Mouse (Mus musculus): ENCODE data around the gene Upk3a. TPM values are rescaled to one million over a fixed set of nuclear protein-coding genes. Genes with fewer than 3 reads are reported as not detected.

The Upk3a gene
- polyA plus RNA-seq, 1 experiment from 2014 or later: not detected

DNA sequence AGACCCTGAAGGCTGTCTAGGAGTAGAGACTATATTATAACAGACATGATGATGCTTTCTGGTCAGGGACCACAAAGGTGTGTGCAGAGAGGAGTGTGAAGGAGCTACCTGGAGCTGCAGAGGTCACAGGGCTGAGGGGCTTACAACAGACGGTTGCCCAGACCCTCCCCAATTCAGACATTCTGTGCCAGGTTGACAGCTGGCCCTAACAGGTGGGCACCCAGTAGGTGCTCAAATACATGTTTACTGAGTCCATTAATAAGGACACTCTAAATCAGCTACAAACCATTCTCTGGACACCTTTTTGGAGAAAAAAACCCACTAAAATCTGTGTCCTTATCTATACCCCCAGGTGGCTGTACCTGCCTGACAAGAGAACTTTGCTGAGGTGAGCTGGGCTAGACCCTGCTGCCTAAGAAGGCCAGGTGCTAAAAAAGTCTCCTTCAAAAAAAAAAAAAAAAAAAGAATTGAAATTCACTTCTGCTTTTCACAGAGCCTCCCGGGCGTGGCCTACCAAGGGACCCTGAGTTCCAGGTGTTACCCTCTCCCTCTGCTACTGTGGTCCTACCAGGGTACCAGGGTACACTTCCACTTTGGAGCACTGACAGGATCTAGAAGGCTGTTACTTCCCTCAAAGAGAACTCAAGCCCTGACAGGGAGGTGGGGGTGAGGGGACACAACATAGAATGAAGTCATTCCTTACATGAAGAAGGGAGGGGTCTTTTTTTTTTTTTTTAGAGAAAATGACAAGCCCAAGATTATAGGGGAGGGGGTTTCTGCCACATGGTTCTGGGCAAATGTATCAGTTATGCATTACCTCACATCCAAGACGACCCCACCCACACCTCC lies 30.5 kb upstream of the Upk3a start:
- TF ChIP-seq CTCF (IDR thresholded peaks at IDR 0.05): no peak
- DNase-seq (ENCODE audit: low read depth, low spot score): no peak
- ATAC-seq: no peak
- H3K27me3 ChIP-seq: no peaks in the 10 kb centered on the region
- in situ Hi-C loops (cut with MboI; ENCODE audit: low pct_unique_long_range_greater_than_20kb): no loop called here
- ChIA-PET POLR2A (interaction anchor here (0.7 to 1.3 kb wide), 4 partner anchors 8 to 84 kb away, joined by 3 to 4 read pairs (median 3); partner anchors contain the start of gene Nup50), CTCF (interaction anchor here (1.3 to 1.5 kb wide), 2 partner anchors 25 to 61 kb away, joined by 3 read pairs; no protein-coding TSS in a partner anchor)

DNA sequence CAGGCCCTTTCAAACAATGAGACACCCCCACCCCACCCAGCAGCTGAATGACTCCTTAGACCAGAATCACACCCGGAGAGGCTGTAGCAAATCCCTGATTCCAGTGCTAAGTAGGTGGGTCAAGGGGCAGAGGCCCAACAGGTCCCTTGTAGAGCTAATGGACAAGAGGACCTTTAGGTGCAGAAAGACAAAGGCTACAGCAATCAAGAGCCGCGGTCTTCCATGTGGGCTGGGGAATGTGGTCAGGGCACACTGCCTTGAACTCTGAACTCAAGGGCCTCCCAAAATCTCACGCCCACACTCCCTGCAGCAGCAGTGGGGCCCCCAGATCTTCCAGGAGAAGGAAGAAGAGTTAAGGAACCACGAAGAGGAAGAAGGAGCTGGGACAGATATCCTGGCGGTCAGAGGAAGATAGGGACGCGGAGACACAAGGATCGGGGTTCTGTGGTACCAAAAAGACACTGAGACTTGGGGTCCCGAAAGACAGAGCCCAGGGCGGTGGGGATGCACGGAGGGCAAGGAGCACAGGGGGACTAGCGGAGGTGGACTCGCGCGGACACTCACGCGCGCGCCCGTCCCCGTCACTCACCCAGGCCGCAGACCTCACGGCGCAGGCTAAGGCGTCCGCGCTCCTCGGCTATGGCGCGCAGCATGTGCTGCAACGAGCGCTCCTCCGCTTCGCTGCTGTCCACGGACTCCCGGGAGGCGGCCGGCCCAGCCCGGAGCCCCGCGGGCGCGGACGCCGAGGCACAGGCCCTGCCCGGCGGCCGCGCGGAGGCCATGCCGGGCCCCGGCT lies 29.7 kb upstream of the Upk3a start:
- no peaks in the 10 kb centered on the region for H3K27me3 ChIP-seq
- ChIA-PET CTCF (interaction anchor here (1.4 to 1.5 kb wide), 2 partner anchors 62 to 184 kb away, joined by 3 read pairs; no protein-coding TSS in a partner anchor), POLR2A (interaction anchor here (1.0 to 1.3 kb wide), 2 partner anchors 9 to 64 kb away, joined by 3 read pairs; partner anchors contain the start of gene Nup50)
- peak; percentile 20 for ATAC-seq
- in situ Hi-C loops (cut with MboI; ENCODE audit: low pct_unique_long_range_greater_than_20kb): no loop called here
- no peak for DNase-seq (ENCODE audit: low read depth, low spot score)
- no peak for TF ChIP-seq CTCF (IDR thresholded peaks at IDR 0.05)

DNA sequence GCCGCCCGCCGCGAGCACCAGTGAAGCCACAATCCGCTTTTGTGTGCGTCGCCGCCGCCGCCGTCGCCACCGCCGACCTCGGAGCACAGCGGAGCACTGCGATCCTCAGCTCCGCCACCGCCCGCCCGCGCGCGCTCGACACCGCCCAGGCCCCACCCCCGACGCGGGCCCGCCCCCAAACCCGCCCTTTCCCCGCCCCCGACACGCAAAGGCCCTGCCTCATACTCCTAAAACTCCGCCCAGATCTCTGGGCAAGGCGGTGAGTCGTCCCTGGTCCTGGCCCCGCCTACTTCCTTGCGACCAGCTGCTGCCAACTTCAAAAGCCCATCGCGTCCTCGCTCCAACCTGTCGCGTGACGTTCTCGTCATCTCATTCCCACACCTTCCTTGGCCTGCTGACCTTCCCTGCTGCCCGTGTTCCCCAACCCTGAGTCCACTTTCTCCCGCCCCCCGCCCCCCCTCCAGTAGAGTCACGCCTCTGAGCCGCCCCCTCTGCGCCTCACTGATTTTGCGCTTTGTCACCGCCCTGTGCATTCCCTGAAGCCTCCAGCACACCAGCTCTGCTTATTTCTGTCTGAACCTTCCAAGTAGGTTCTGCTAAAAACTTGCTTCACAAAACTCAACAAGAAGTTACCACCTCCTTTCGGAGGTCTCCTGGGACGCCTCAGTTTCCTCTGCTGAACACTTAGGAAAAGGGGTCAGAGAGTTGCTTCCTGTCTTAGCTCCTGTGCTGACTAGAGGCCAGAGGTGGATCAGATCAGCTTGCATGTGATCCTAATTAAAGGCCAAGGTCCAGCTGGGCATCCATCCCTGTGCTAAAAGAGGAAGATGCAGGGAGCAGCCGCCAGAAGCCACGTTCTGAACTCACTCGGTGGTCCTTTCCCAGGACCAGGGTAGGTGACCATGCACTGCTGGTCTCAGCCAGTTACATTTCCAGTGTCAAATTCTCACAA lies 28.8 kb upstream of the Upk3a start, which contains the start of gene 5031439G07Rik:
5031439G07Rik (minus strand) TSS at position 678 of the 952 bp plus-strand sequence.
- no peaks in the 10 kb centered on the region for H3K27me3 ChIP-seq
- ChIA-PET CTCF (interaction anchor here (0.7 to 1.5 kb wide), 4 partner anchors 62 to 185 kb away, joined by 3 read pairs; no protein-coding TSS in a partner anchor), POLR2A (interaction anchor here (0.7 to 1.3 kb wide), 4 partner anchors 10 to 65 kb away, joined by 3 read pairs; partner anchors contain the start of gene Nup50)
- peak; percentile 78 for ATAC-seq
- TF ChIP-seq CTCF (IDR thresholded peaks at IDR 0.05): no peak
- in situ Hi-C loops (cut with MboI; ENCODE audit: low pct_unique_long_range_greater_than_20kb): no loop called here
- DNase-seq (ENCODE audit: low read depth, low spot score): no peak

DNA sequence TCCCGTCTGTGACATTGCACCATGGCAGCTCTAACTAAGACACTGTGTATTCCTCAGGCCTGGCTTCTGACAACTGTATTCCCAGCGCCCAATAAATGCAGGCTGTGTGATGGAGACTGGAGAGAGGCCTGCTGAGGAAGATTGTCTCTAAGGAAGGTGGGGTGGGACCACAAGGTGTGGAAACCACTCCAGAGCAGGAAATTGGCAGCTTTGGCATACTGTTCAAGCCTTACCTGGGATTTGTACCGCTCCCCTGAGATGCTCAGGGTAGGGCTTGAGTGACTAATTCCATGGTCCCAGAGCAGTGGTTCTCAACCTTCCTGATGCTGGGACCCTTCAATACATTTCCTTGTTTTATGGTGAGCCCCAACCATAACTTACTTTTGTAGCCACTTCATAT lies 27.8 kb upstream of the Upk3a start:
- POLR2A ChIA-PET: interaction anchor here (0.7 to 1.0 kb wide), 2 partner anchors 10 to 26 kb away, joined by 3 read pairs; no protein-coding TSS in a partner anchor
- no peak for ATAC-seq
- CTCF ChIA-PET: no interaction called here
- no peaks in the 10 kb centered on the region for H3K27me3 ChIP-seq
- TF ChIP-seq CTCF (IDR thresholded peaks at IDR 0.05): no peak
- no peak for DNase-seq (ENCODE audit: low read depth, low spot score)
- in situ Hi-C loops (cut with MboI; ENCODE audit: low pct_unique_long_range_greater_than_20kb): no loop called here

DNA sequence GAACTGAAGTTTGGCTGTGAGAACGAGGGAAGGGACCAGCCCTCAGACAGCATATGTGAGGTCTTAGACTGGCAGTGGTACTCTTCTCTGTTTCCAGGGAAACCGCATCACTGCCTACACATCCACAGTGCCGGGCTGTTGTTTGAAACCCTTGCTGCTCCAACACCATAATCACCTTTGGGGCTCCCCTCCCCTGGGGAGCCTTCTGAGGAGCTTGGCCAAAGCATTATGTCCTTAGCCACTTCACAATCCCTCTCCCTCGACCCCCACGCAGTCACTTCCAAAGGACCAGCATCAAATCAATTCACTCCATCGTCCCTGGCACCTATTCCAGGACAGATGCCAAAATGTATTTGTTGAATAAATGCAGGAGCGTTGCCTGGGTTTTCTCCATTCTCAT lies 27.2 kb upstream of the Upk3a start:
- ATAC-seq: no peak
- no peak for TF ChIP-seq CTCF (IDR thresholded peaks at IDR 0.05)
- in situ Hi-C loops (cut with MboI; ENCODE audit: low pct_unique_long_range_greater_than_20kb): no loop called here
- no peak for DNase-seq (ENCODE audit: low read depth, low spot score)
- H3K27me3 ChIP-seq: no peaks in the 10 kb centered on the region
- ChIA-PET POLR2A (no interaction called here), CTCF (no interaction called here)

DNA sequence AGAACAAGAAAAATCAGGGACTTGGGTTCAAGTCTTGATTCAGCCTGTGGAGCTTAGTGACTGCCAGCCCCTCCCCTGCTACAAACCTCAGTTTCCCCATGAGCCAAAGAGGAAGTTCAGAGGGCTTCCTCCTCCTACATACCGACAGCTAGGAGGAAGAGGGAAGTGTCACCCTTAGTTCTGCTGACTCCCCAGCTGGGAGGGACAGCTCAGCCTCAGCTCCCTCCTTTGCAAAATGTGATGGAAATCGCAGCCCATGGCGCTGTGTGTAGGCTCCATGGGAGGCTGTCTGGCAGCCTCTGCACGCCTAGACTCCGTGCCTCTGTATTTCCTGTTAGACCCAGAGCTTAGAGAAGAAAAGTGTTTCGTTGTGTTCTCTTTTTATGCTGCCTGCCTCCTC lies 22.4 kb upstream of the Upk3a start:
- ChIA-PET CTCF (interaction anchor here (0.8 to 4.4 kb wide), 7 partner anchors 41 to 76 kb away, joined by 3 to 15 read pairs (median 6); no protein-coding TSS in a partner anchor), POLR2A (no interaction called here)
- no peak for DNase-seq (ENCODE audit: low read depth, low spot score)
- TF ChIP-seq CTCF (IDR thresholded peaks at IDR 0.05): no peak
- in situ Hi-C loops (cut with MboI; ENCODE audit: low pct_unique_long_range_greater_than_20kb): no loop called here
- ATAC-seq: no peak
- no peaks in the 10 kb centered on the region for H3K27me3 ChIP-seq

DNA sequence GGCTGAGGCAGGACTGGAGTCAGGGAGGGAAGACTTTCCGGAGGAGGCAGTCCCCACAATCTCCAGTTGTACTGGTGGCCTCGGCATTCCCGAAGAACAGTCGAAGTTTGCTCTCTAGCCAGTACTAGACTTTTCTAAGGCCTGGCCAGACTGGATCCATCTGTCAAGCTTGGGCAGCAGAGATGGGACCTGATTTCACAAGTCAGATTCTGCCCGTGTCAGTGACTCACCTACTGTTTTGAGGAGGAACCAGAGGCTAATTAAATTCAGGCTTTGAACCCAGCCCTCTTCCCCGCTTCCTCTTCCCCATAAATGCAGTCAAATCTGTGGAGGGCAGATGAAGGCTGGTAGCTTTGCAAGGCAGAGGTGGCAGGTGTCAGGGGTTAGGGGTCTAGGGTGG lies 21.9 kb upstream of the Upk3a start:
- ATAC-seq: peak; percentile 78
- in situ Hi-C loops (cut with MboI; ENCODE audit: low pct_unique_long_range_greater_than_20kb): loop anchor here (5.0 kb wide), 3 partner anchors 38 to 238 kb away; no protein-coding TSS in a partner anchor
- DNase-seq (ENCODE audit: low read depth, low spot score): no peak
- no peaks in the 10 kb centered on the region for H3K27me3 ChIP-seq
- TF ChIP-seq CTCF (IDR thresholded peaks at IDR 0.05): no peak
- ChIA-PET CTCF (interaction anchor here (1.3 to 4.4 kb wide), 9 partner anchors 19 to 76 kb away, joined by 3 to 15 read pairs (median 6); no protein-coding TSS in a partner anchor), POLR2A (interaction anchor here (0.5 to 1.3 kb wide), 2 partner anchors 71 to 90 kb away, joined by 3 to 5 read pairs; no protein-coding TSS in a partner anchor)

DNA sequence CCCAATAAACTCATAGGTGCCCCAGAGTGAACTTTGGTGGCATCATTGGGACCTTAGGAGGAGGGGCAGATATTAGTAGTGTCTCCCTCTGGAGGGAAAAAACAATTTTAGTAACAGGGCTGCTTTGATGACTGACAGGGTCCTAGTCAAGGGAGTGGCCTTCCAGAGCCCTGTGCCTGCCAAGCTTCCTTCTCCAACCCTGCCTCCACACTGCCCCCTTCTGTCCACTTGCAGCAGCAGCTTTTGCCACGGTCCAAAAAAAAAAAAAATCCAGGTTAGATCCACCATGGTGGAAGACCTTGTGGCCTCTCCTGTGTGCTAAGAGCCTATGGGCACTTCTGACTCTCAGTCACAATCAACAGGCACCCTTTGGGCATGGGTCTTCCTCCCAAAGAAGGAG lies 21.0 kb upstream of the Upk3a start:
- peak; percentile 54 for ATAC-seq
- in situ Hi-C loops (cut with MboI; ENCODE audit: low pct_unique_long_range_greater_than_20kb): loop anchor here (5.0 kb wide), 3 partner anchors 39 to 239 kb away; no protein-coding TSS in a partner anchor
- peak; percentile 91 for TF ChIP-seq CTCF (IDR thresholded peaks at IDR 0.05)
- ChIA-PET POLR2A (interaction anchor here (1.3 to 1.4 kb wide), 2 partner anchors 53 to 72 kb away, joined by 3 read pairs; no protein-coding TSS in a partner anchor), CTCF (interaction anchor here (1.1 to 4.4 kb wide), 11 partner anchors 20 to 104 kb away, joined by 3 to 15 read pairs (median 6); no protein-coding TSS in a partner anchor)
- no peak for DNase-seq (ENCODE audit: low read depth, low spot score)
- no peaks in the 10 kb centered on the region for H3K27me3 ChIP-seq
